Mouse (Mus musculus) limb, embryonic 11.5 days (tissue): Measurements from ENCODE around the gene Nos1ap. TPM values are rescaled to one million over a fixed set of nuclear protein-coding genes. Genes with fewer than 3 reads are reported as not detected.

Source experiments
- ATAC-seq: fragments of 200-750 bp; cut with Nextera tagmentation; 2 replicates; pipeline ENCODE4 v1.8.0; 2017; ENCODE audit warnings: low read depth; ENCODE audit not compliant: insufficient number of reproducible peaks, low FRiP score, low TSS enrichment
- DNase-seq: peaks from one replicate; pipeline ENCODE4 v3.0.0-alpha.2; 2015; ENCODE audit warnings: low spot score
- H3K27ac ChIP-seq: fragments of 300-500 bp; sonication (generic); replicated peaks from 2 replicates; pipeline ENCODE4 v1.5.1; 2014; ENCODE audit warnings: low read depth, mild to moderate bottlenecking, low read length
- H3K27me3 ChIP-seq: fragments of 300-500 bp; sonication (generic); 2 replicates; pipeline ENCODE4 v1.6.1; 2014; ENCODE audit warnings: mild to moderate bottlenecking, low read length, mixed read lengths; ENCODE audit not compliant: control insufficient read depth, insufficient read depth
- H3K36me3 ChIP-seq: fragments of 300-500 bp; sonication (generic); 2 replicates; pipeline ENCODE4 v1.6.1; 2014; ENCODE audit warnings: mild to moderate bottlenecking, low read length, moderate library complexity, mixed read lengths; ENCODE audit not compliant: control insufficient read depth, insufficient read depth
- H3K4me1 ChIP-seq: fragments of 300-500 bp; sonication (generic); 2 replicates; pipeline ENCODE4 v1.6.1; 2014; ENCODE audit warnings: low read length, mixed read lengths; ENCODE audit not compliant: control insufficient read depth, insufficient read depth
- H3K4me2 ChIP-seq: fragments of 300-500 bp; sonication (generic); 2 replicates; pipeline ENCODE4 v1.6.1; 2014; ENCODE audit warnings: low read depth, mild to moderate bottlenecking, moderate library complexity; ENCODE audit not compliant: severe bottlenecking
- H3K4me3 ChIP-seq: fragments of 300-500 bp; sonication (generic); 2 replicates; pipeline ENCODE4 v1.5.1; 2014; ENCODE audit warnings: low read depth, low read length
- H3K9ac ChIP-seq: fragments of 300-500 bp; sonication (generic); 2 replicates; pipeline ENCODE4 v1.6.1; 2014; ENCODE audit warnings: mild to moderate bottlenecking, low read length
- H3K9me3 ChIP-seq: fragments of 300-500 bp; sonication (generic); 2 replicates; pipeline ENCODE4 v1.6.1; 2016; ENCODE audit warnings: low read length; ENCODE audit not compliant: control insufficient read depth
- WGBS: fragments of 180-500 bp; shearing (Covaris S2); extraction: QIAGEN DNeasy Blood & Tissue Kit; methylation state at CpG from one replicate; pipeline ENCODE4 v1.1.7; 2014; 5-methylcytosine and 5-hydroxymethylcytosine counted together
- polyA plus RNA-seq: library from polyadenylated mRNA; unstranded; fragments of >200 nt; fragmentation: Nextera tagmentation; extraction: Ambion mirVana; gene quantifications from 2 replicates; pipeline ENCODE4 v1.2.1, GENCODE M21; 2014

The Nos1ap gene
- polyA plus RNA-seq, 1 experiment from 2014 or later, result 5.6 TPM

DNA sequence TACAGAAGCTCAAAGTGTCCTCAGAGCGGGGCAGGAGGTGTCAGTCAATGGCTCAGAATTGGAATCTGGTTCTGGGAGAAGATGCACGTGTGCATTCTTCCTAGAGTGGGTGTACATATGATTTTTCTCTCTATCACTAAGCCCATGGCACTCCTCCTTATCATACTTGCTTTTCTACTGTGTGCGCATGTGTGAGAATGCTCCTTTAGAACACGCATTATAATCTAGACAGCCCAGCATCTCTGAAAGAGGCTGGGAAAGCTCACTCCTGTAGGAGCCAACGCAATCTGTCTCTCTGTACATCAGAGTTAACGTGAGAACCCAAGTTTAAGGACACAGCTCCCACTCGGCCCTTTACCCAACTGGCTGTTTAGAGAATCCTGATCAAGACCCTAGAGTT, 99.7 kb downstream of the Nos1ap start:
- no peaks in the 10 kb centered on the region for H3K36me3 ChIP-seq
- no peak for ATAC-seq
- H3K4me3 ChIP-seq, result no peak overlapping the region
- H3K4me2 ChIP-seq, result no peak overlapping the region
- H3K27ac ChIP-seq, result no peak overlapping the region
- no peaks in the 10 kb centered on the region for H3K27me3 ChIP-seq
- H3K9me3 ChIP-seq, result no peaks in the 10 kb centered on the region
- no peak overlapping the region for H3K9ac ChIP-seq
- no peak for DNase-seq
- 87% methylated on average over 7 of the region's 7 CpGs for WGBS
- no peaks in the 10 kb centered on the region for H3K4me1 ChIP-seq

- Histone ChIP-seq H3K36me3 (no peaks in the 10 kb centered on the region), H3K4me2 (no peak overlapping the region), H3K4me3 (no peak overlapping the region), H3K27ac (no peak overlapping the region), H3K9me3 (no peaks in the 10 kb centered on the region), H3K27me3 (no peaks in the 10 kb centered on the region), H3K9ac (no peak overlapping the region), H3K4me1 (no peaks in the 10 kb centered on the region)
- 87% methylated on average over 6 of the region's 6 CpGs for WGBS
- ATAC-seq (no peak), DNase-seq (no peak)
These were observed 100.2 kb downstream of the Nos1ap start for GRCm38 (mm10) chr1:170489450-170489849.

DNA sequence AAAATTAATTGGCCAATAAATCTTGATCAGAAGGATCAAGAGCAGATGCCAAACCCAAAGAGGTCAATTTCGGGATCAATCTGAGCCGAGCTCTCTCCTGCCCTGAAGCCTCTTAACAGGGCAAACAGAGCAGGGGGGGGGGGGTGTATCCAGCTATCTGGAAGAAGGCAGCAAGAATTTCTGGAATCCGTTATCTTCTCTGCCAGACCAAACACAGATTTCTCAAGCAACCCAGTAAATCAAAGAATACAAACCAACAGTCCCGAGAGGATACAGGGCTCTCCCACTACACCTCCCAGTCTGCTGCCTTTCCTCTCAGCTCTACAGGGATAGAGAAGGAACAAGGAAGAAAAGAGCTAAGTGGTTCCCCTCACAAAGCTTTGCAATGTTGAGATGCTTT, 104.5 kb downstream of the Nos1ap start:
- H3K4me2 ChIP-seq, result no peak overlapping the region
- no peaks in the 10 kb centered on the region for H3K9me3 ChIP-seq
- no peak overlapping the region for H3K4me3 ChIP-seq
- WGBS, result 6% methylated on average over 4 of the region's 4 CpGs
- H3K27me3 ChIP-seq, result no peaks in the 10 kb centered on the region
- H3K36me3 ChIP-seq, result no peaks in the 10 kb centered on the region
- H3K9ac ChIP-seq, result no peak overlapping the region
- peaks cover 8% of the 10 kb centered on the region for H3K4me1 ChIP-seq
- no peak overlapping the region for H3K27ac ChIP-seq
- no peak for ATAC-seq
- DNase-seq, result no peak

DNA sequence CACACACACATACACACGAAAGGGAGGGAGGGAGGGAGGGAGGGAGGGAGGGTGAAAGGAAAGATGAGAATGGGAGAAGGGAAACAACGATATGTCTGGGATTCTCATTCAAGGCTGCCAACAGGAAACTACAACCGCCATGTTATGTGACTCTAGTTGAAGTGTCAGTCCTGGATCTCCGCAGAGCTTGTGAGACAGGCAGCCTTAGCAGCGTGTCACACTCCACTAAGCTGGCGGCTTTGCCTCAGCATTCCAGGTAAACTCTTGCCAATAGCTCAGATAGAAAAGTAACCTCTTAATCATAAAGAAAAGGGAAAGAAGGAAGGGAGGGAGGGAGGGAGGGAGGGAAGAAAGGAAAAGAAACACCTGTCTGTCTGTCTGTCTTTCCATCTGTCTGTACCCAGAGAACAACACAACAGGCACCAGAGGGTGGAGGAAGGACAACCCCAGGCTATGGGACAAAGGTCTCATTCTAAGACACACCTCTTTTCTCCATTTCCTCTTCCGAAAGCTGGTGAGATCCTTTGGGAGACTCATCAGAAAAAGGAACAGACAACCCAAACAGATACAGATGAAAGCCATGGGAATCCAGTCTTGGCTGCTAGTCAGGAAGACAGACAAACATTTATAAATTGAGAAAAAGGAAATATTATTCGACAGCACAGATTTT, 107.3 kb downstream of the Nos1ap start:
- no peak overlapping the region for H3K27ac ChIP-seq
- H3K9me3 ChIP-seq, result no peaks in the 10 kb centered on the region
- H3K36me3 ChIP-seq, result no peaks in the 10 kb centered on the region
- H3K9ac ChIP-seq, result no peak overlapping the region
- H3K4me3 ChIP-seq, result no peak overlapping the region
- peaks cover 23% of the 10 kb centered on the region for H3K4me1 ChIP-seq
- DNase-seq (no peak), ATAC-seq (no peak)
- H3K27me3 ChIP-seq, result no peaks in the 10 kb centered on the region
- no peak overlapping the region for H3K4me2 ChIP-seq
- 91% methylated on average over 7 of the region's 8 CpGs for WGBS

- Histone ChIP-seq H3K27me3 (no peaks in the 10 kb centered on the region), H3K9ac (no peak overlapping the region), H3K36me3 (no peaks in the 10 kb centered on the region), H3K27ac (no peak overlapping the region), H3K4me1 (peaks cover 23% of the 10 kb centered on the region), H3K4me2 (no peak overlapping the region), H3K4me3 (no peak overlapping the region), H3K9me3 (no peaks in the 10 kb centered on the region)
- 68% methylated on average over 3 of the region's 3 CpGs for WGBS
- no peak for ATAC-seq
- no peak for DNase-seq
These were observed 108.6 kb downstream of the Nos1ap start for GRCm38 (mm10) chr1:170481093-170481492.

- peaks cover 23% of the 10 kb centered on the region for H3K4me1 ChIP-seq
- H3K36me3 ChIP-seq, result no peaks in the 10 kb centered on the region
- H3K4me3 ChIP-seq, result no peak overlapping the region
- 29% methylated on average over 3 of the region's 3 CpGs for WGBS
- peak; percentile 60 for DNase-seq
- ATAC-seq, result peak; percentile 70; the same call in 1 of the 2 replicates
- no peak overlapping the region for H3K4me2 ChIP-seq
- no peak overlapping the region for H3K9ac ChIP-seq
- H3K9me3 ChIP-seq, result no peaks in the 10 kb centered on the region
- H3K27ac ChIP-seq, result no peak overlapping the region
- no peaks in the 10 kb centered on the region for H3K27me3 ChIP-seq
These were observed 110.2 kb downstream of the Nos1ap start for GRCm38 (mm10) chr1:170479458-170479798.

DNA sequence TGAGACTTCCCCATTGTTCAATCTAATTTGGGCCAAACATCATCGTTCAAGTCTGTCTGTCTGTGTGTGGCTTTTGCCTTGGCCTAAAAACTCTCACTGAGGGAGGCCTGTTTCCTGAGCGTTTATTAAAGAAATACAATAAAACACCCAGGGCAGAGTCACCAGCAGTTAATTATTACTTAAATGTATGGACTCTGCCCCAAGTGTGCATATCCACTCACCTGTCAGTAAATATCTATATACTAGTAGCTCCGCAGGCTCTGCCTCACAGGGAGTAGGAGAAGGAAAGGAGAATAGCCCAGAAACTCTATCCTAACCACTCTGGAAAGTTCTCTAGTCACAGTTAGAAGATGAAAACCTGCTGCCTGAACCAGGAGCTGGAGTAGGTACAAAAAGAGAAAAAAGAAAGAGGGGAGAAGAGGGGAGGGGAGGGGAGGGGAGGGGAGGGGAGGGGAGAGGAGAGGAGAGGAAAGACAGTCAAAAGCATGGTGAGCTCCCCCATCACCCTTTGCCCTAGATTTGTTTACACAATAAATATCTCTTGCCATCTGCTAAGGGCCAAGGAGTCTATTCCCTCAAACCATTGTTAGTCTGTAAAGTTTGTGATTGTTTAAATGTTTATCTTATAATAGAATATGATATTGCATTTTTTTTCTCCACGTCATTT, 110.7 kb downstream of the Nos1ap start:
- Histone ChIP-seq H3K27ac (no peak overlapping the region; the same call in 1 of the 2 replicates), H3K9me3 (no peaks in the 10 kb centered on the region), H3K4me1 (peaks cover 23% of the 10 kb centered on the region), H3K4me2 (no peak overlapping the region), H3K36me3 (no peaks in the 10 kb centered on the region), H3K4me3 (no peak overlapping the region), H3K9ac (no peak overlapping the region), H3K27me3 (no peaks in the 10 kb centered on the region)
- no peak for DNase-seq
- ATAC-seq, result no peak
- WGBS, result 74% methylated on average over 4 of the region's 4 CpGs

DNA sequence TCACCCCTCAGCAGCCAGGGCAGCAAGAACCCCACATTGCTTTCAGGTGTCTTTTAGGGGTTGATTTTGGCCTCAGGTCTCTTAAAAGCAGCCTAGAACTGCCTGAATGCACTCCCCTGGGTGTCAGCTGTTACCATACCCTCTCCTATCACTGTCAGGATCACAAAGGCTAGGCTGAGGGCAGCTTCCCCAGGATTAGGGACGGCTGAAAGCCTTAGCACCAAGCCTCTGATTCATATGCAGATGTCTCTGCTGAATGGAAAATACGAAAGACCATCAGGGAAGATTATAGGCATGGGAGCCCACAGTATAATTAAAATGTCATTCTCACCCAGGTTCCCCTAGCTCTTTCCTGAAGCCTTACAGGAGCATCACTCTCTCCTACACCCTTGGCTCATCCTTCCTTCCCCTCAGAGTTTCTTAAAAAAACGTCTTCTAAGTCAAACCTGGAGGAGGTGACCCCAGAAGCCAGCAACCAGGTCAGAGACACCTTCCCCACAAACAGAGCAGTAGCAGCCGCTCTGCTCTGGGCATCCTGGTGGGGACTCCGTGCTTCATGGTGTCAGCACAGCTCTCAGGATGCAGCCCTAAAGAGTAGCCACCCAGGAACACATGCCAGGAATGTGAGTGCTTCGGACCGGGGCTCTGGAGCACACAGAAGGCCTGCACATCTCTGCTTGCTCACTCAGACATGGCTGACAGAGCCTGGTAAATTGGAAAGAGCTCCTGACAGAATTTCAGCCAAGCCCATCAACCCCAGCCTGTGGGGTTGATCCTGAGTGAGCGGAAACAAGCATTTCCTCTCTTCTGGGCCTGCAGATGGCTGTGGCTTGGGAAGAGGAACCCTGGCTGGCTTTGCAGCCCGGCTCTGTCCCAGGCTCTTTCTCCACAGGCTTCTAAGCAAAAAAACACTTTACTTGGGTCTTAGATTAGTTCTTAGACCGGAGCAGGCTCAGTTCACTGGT, 111.7 kb downstream of the Nos1ap start:
- Histone ChIP-seq H3K9ac (no peak overlapping the region), H3K9me3 (no peaks in the 10 kb centered on the region), H3K4me2 (no peak overlapping the region), H3K27me3 (no peaks in the 10 kb centered on the region), H3K4me3 (no peak overlapping the region), H3K27ac (no peak overlapping the region; the same call in 1 of the 2 replicates), H3K36me3 (no peaks in the 10 kb centered on the region), H3K4me1 (peaks cover 23% of the 10 kb centered on the region)
- no peak for ATAC-seq
- 37% methylated on average over 10 of the region's 10 CpGs for WGBS
- no peak for DNase-seq
